Mouse (Mus musculus): ENCODE data around the gene Gm11559. TPM values are rescaled to one million over a fixed set of nuclear protein-coding genes. Genes with fewer than 3 reads are reported as not detected.

The Gm11559 gene
- polyA plus RNA-seq, 1 experiment from 2014 or later = not detected

Other genes starting within 250 kb of the Gm11559 start
- not detected in 2 replicates for gene Krtap2-4, start 249.6 kb upstream of the Gm11559 start, polyA plus RNA-seq (2015; fragmentation: Nextera tagmentation; extraction: Ambion mirVana)
- not detected in 2 replicates for gene Gm11562, start 244.0 kb upstream of the Gm11559 start, polyA plus RNA-seq (2015; fragmentation: Nextera tagmentation; extraction: Ambion mirVana)
- gene Krtap4-1, start 236.2 kb upstream of the Gm11559 start, polyA plus RNA-seq (2015; fragmentation: Nextera tagmentation; extraction: Ambion mirVana) = not detected in 2 replicates
- gene Krtap4-2, start 229.4 kb upstream of the Gm11559 start, polyA plus RNA-seq (2015; fragmentation: Nextera tagmentation; extraction: Ambion mirVana) = not detected in 2 replicates
- gene Krtap4-7, start 220.4 kb upstream of the Gm11559 start, polyA plus RNA-seq (2015; fragmentation: Nextera tagmentation; extraction: Ambion mirVana) = not detected in 2 replicates
- gene Gm11555, start 214.2 kb upstream of the Gm11559 start, polyA plus RNA-seq (2015; fragmentation: Nextera tagmentation; extraction: Ambion mirVana) = not detected in 2 replicates
- not detected in 2 replicates for gene Gm11563, start 205.5 kb upstream of the Gm11559 start, polyA plus RNA-seq (2015; fragmentation: Nextera tagmentation; extraction: Ambion mirVana)
- not detected in 2 replicates for gene Krtap4-6, start 198.5 kb upstream of the Gm11559 start, polyA plus RNA-seq (2015; fragmentation: Nextera tagmentation; extraction: Ambion mirVana)
- not detected in 2 replicates for gene Gm14190, start 173.7 kb upstream of the Gm11559 start, polyA plus RNA-seq (2015; fragmentation: Nextera tagmentation; extraction: Ambion mirVana)
- not detected in 2 replicates for gene Gm14180, start 130.2 kb upstream of the Gm11559 start, polyA plus RNA-seq (2015; fragmentation: Nextera tagmentation; extraction: Ambion mirVana)
- not detected in 2 replicates for gene Gm11595, start 91.6 kb upstream of the Gm11559 start, polyA plus RNA-seq (2015; fragmentation: Nextera tagmentation; extraction: Ambion mirVana)
- gene Krtap4-8, start 83.8 kb upstream of the Gm11559 start, polyA plus RNA-seq (2015; fragmentation: Nextera tagmentation; extraction: Ambion mirVana) = not detected in 2 replicates
- gene Krtap4-9, start 79.3 kb upstream of the Gm11559 start, polyA plus RNA-seq (2015; fragmentation: Nextera tagmentation; extraction: Ambion mirVana) = not detected in 2 replicates
- gene Gm11596, start 71.0 kb upstream of the Gm11559 start, polyA plus RNA-seq (2015; fragmentation: Nextera tagmentation; extraction: Ambion mirVana) = not detected in 2 replicates
- gene Gm11569, start 65.5 kb upstream of the Gm11559 start, polyA plus RNA-seq (2015; fragmentation: Nextera tagmentation; extraction: Ambion mirVana) = not detected in 2 replicates
- gene Gm11554, start 60.0 kb upstream of the Gm11559 start, polyA plus RNA-seq (2015; fragmentation: Nextera tagmentation; extraction: Ambion mirVana) = not detected in 2 replicates
- not detected in 2 replicates for gene Krtap4-13, start 54.6 kb upstream of the Gm11559 start, polyA plus RNA-seq (2015; fragmentation: Nextera tagmentation; extraction: Ambion mirVana)
- gene Gm11564, start 48.8 kb upstream of the Gm11559 start, polyA plus RNA-seq (2015; fragmentation: Nextera tagmentation; extraction: Ambion mirVana) = not detected in 2 replicates
- not detected in 2 replicates for gene 2300003K06Rik, start 26.4 kb upstream of the Gm11559 start, polyA plus RNA-seq (2015; fragmentation: Nextera tagmentation; extraction: Ambion mirVana)
- gene Krtap4-16, start 12.9 kb upstream of the Gm11559 start, polyA plus RNA-seq (2015; fragmentation: Nextera tagmentation; extraction: Ambion mirVana) = not detected in 2 replicates
- not detected in 2 replicates for gene Gm11568, start 6.6 kb upstream of the Gm11559 start, polyA plus RNA-seq (2015; fragmentation: Nextera tagmentation; extraction: Ambion mirVana)
- gene Krtap9-1, start 8.9 kb downstream of the Gm11559 start, polyA plus RNA-seq (2015; fragmentation: Nextera tagmentation; extraction: Ambion mirVana) = not detected in 2 replicates
- not detected in 2 replicates for gene Gm11567, start 14.7 kb downstream of the Gm11559 start, polyA plus RNA-seq (2015; fragmentation: Nextera tagmentation; extraction: Ambion mirVana)
- not detected in 2 replicates for gene Krtap31-1, start 43.4 kb downstream of the Gm11559 start, polyA plus RNA-seq (2015; fragmentation: Nextera tagmentation; extraction: Ambion mirVana)
- gene Gm11565, start 50.3 kb downstream of the Gm11559 start, polyA plus RNA-seq (2015; fragmentation: Nextera tagmentation; extraction: Ambion mirVana) = not detected in 2 replicates
- gene Krtap31-2, start 71.8 kb downstream of the Gm11559 start, polyA plus RNA-seq (2015; fragmentation: Nextera tagmentation; extraction: Ambion mirVana) = not detected in 2 replicates
- not detected in 2 replicates for gene Krtap9-5, start 84.0 kb downstream of the Gm11559 start, polyA plus RNA-seq (2015; fragmentation: Nextera tagmentation; extraction: Ambion mirVana)
- not detected in 2 replicates for gene Krtap29-1, start 114.6 kb downstream of the Gm11559 start, polyA plus RNA-seq (2015; fragmentation: Nextera tagmentation; extraction: Ambion mirVana)
- gene Krtap16-1, start 122.1 kb downstream of the Gm11559 start, polyA plus RNA-seq (2015; fragmentation: Nextera tagmentation; extraction: Ambion mirVana) = 0.10 TPM in 2 replicates
- 1.2 and 1.5 TPM in 2 replicates for gene Krtap17-1, start 129.5 kb downstream of the Gm11559 start, polyA plus RNA-seq (2015; fragmentation: Nextera tagmentation; extraction: Ambion mirVana)
- gene Krt33a, start 151.7 kb downstream of the Gm11559 start, polyA plus RNA-seq (2015; fragmentation: Nextera tagmentation; extraction: Ambion mirVana) = not detected in 2 replicates
- 0.13 TPM in 1 of 2 replicates, not detected in the other for gene Krt33b, start 165.4 kb downstream of the Gm11559 start, polyA plus RNA-seq (2015; fragmentation: Nextera tagmentation; extraction: Ambion mirVana)
- gene Krt34, start 177.1 kb downstream of the Gm11559 start, polyA plus RNA-seq (2015; fragmentation: Nextera tagmentation; extraction: Ambion mirVana) = not detected in 2 replicates
- not detected in 2 replicates for gene Krt31, start 186.1 kb downstream of the Gm11559 start, polyA plus RNA-seq (2015; fragmentation: Nextera tagmentation; extraction: Ambion mirVana)
- gene Krt32, start 223.8 kb downstream of the Gm11559 start, polyA plus RNA-seq (2015; fragmentation: Nextera tagmentation; extraction: Ambion mirVana) = not detected in 2 replicates
- not detected in 2 replicates for gene Krt35, start 231.8 kb downstream of the Gm11559 start, polyA plus RNA-seq (2015; fragmentation: Nextera tagmentation; extraction: Ambion mirVana)
- not detected in 2 replicates for gene Krt36, start 241.2 kb downstream of the Gm11559 start, polyA plus RNA-seq (2015; fragmentation: Nextera tagmentation; extraction: Ambion mirVana)

Data from hindbrain, embryonic 15.5 days (tissue).